Mouse (Mus musculus) liver, postnatal 0 days (tissue): ENCODE measurements around the gene Ccnb2. TPM values are rescaled to one million over a fixed set of nuclear protein-coding genes. Genes with fewer than 3 reads are reported as not detected.

Experiments
- ATAC-seq: fragments of 200-750 bp; cut with Nextera tagmentation; 2 replicates; pipeline ENCODE4 v1.8.0; 2017; ENCODE audit warnings: mild to moderate bottlenecking, moderate library complexity
- DNase-seq: peaks from one replicate; pipeline ENCODE4 v3.0.0-alpha.2; 2016
- H3K27ac ChIP-seq: fragments of 300-500 bp; sonication (generic); 2 replicates; pipeline ENCODE4 v1.5.1; 2014; ENCODE audit warnings: antibody characterized with exemption, moderate library complexity, mild to moderate bottlenecking, low read depth
- H3K27me3 ChIP-seq: fragments of 300-500 bp; sonication (generic); 2 replicates; pipeline ENCODE4 v1.6.1; 2014; ENCODE audit warnings: low read length, control low read depth, mixed read lengths; ENCODE audit not compliant: insufficient read depth
- H3K36me3 ChIP-seq: fragments of 300-500 bp; sonication (generic); replicated peaks from 2 replicates; pipeline ENCODE4 v1.6.1; 2014; ENCODE audit warnings: mild to moderate bottlenecking, control low read depth, low read length, moderate library complexity, mixed read lengths; ENCODE audit not compliant: insufficient read depth
- H3K4me1 ChIP-seq: fragments of 300-500 bp; sonication (generic); 2 replicates; pipeline ENCODE4 v1.6.1; 2014; ENCODE audit warnings: antibody characterized with exemption, mild to moderate bottlenecking, control low read depth; ENCODE audit not compliant: insufficient read depth
- H3K4me2 ChIP-seq: fragments of 300-500 bp; sonication (generic); 2 replicates; pipeline ENCODE4 v1.6.1; 2014; ENCODE audit warnings: low read depth, mild to moderate bottlenecking, low read length, moderate library complexity, mixed read lengths
- H3K4me3 ChIP-seq: fragments of 300-500 bp; sonication (generic); 2 replicates; pipeline ENCODE4 v1.5.1; 2014; ENCODE audit warnings: low read depth, low read length
- H3K9ac ChIP-seq: fragments of 300-500 bp; sonication (generic); replicated peaks from 2 replicates; pipeline ENCODE4 v1.6.1; 2014; ENCODE audit warnings: mild to moderate bottlenecking, moderate library complexity
- H3K9me3 ChIP-seq: fragments of 300-500 bp; sonication (generic); 2 replicates; pipeline ENCODE4 v1.6.1; 2016; ENCODE audit warnings: mild to moderate bottlenecking, control low read depth, low read length, mixed read lengths
- CTCF ChIP-seq: sonication (generic); IDR thresholded peaks from 2 replicates; pipeline ENCODE4 v1.5.1; 2016; ENCODE audit warnings: antibody characterized with exemption, low read depth
- EP300 ChIP-seq: IDR thresholded peaks from 2 replicates; pipeline ENCODE4 v1.6.1; 2016; ENCODE audit warnings: antibody characterized with exemption, low read depth, mild to moderate bottlenecking
- WGBS: fragments of 180-500 bp; shearing (Covaris S2); extraction: QIAGEN DNeasy Blood & Tissue Kit; methylation state at CpG from one replicate; pipeline ENCODE4 v1.1.7; 2014; ENCODE audit not compliant: insufficient replicate concordance; 5-methylcytosine and 5-hydroxymethylcytosine counted together
- polyA plus RNA-seq: library from polyadenylated mRNA; unstranded; fragments of >200 nt; fragmentation: Nextera tagmentation; extraction: Ambion mirVana; gene quantifications from 2 replicates; pipeline ENCODE4 v1.2.1, GENCODE M21; 2015

Ccnb2 gene
- polyA plus RNA-seq, 1 experiment from 2014 or later: 122 TPM

- no peaks in the 10 kb centered on the region for H3K4me1 ChIP-seq
- no peak overlapping the region for H3K4me3 ChIP-seq
- no peak overlapping the region for H3K4me2 ChIP-seq
- no peaks in the 10 kb centered on the region for H3K9me3 ChIP-seq
- no peaks in the 10 kb centered on the region; the same call in 1 of the 2 replicates for H3K36me3 ChIP-seq
- no peak overlapping the region for H3K27ac ChIP-seq
- ATAC-seq (no peak), DNase-seq (no peak)
- no peaks in the 10 kb centered on the region for H3K27me3 ChIP-seq
- 57% methylated on average over 3 of the region's 3 CpGs for WGBS
- H3K9ac ChIP-seq: no peak overlapping the region
- TF ChIP-seq EP300 (no peak), CTCF (no peak)
Observed at GRCm38 (mm10) chr9:70389548-70389947, 31.8 kb downstream of the Ccnb2 start.

GRCm38 (mm10) chr9:70387410-70388119 is 33.8 kb downstream of the Ccnb2 start:
- H3K9me3 ChIP-seq: no peaks in the 10 kb centered on the region
- no peak for TF ChIP-seq EP300
- no peak for TF ChIP-seq CTCF
- H3K27me3 ChIP-seq: no peaks in the 10 kb centered on the region
- H3K4me3 ChIP-seq: no peak overlapping the region
- H3K4me2 ChIP-seq: no peak overlapping the region
- 79% methylated on average over 4 of the region's 4 CpGs for WGBS
- no peak overlapping the region for H3K27ac ChIP-seq
- DNase-seq (no peak), ATAC-seq (no peak)
- H3K4me1 ChIP-seq: no peaks in the 10 kb centered on the region
- H3K9ac ChIP-seq: no peak overlapping the region
- no peaks in the 10 kb centered on the region; the same call in 1 of the 2 replicates for H3K36me3 ChIP-seq

GRCm38 (mm10) chr9:70384958-70385728 is 36.2 kb downstream of the Ccnb2 start:
- Histone ChIP-seq H3K36me3 (no peaks in the 10 kb centered on the region; the same call in 1 of the 2 replicates), H3K27ac (no peak overlapping the region), H3K9ac (no peak overlapping the region), H3K9me3 (no peaks in the 10 kb centered on the region), H3K4me2 (no peak overlapping the region), H3K4me3 (no peak overlapping the region), H3K27me3 (no peaks in the 10 kb centered on the region), H3K4me1 (no peaks in the 10 kb centered on the region)
- ATAC-seq: no peak
- 45% methylated on average over 18 of the region's 18 CpGs for WGBS
- 0 out of 2 replicates have a peak, but pooled peaks have one; percentile 45 for TF ChIP-seq EP300
- TF ChIP-seq CTCF: no peak
- no peak for DNase-seq

GRCm38 (mm10) chr9:70384494-70384893 is 36.9 kb downstream of the Ccnb2 start:
- Histone ChIP-seq H3K27me3 (no peaks in the 10 kb centered on the region), H3K4me2 (no peak overlapping the region), H3K9me3 (no peaks in the 10 kb centered on the region), H3K4me1 (no peaks in the 10 kb centered on the region), H3K27ac (no peak overlapping the region), H3K36me3 (no peaks in the 10 kb centered on the region; the same call in 1 of the 2 replicates), H3K4me3 (no peak overlapping the region), H3K9ac (no peak overlapping the region)
- 73% methylated on average over 4 of the region's 4 CpGs for WGBS
- TF ChIP-seq CTCF: no peak
- TF ChIP-seq EP300: no peak
- DNase-seq (no peak), ATAC-seq (no peak)

GRCm38 (mm10) chr9:70383750-70384149 is 37.6 kb downstream of the Ccnb2 start:
- H3K36me3 ChIP-seq: no peaks in the 10 kb centered on the region; the same call in 1 of the 2 replicates
- no peak for TF ChIP-seq CTCF
- no peak for TF ChIP-seq EP300
- 80% methylated on average over 10 of the region's 10 CpGs for WGBS
- H3K27ac ChIP-seq: no peak overlapping the region
- no peak overlapping the region for H3K4me3 ChIP-seq
- ATAC-seq: no peak
- no peaks in the 10 kb centered on the region for H3K4me1 ChIP-seq
- DNase-seq: no peak
- no peak overlapping the region for H3K9ac ChIP-seq
- no peaks in the 10 kb centered on the region for H3K27me3 ChIP-seq
- no peaks in the 10 kb centered on the region for H3K9me3 ChIP-seq
- no peak overlapping the region for H3K4me2 ChIP-seq

- Histone ChIP-seq H3K27me3 (no peaks in the 10 kb centered on the region), H3K9me3 (0 out of 2 replicates have a peak, but pooled peaks cover 2% of the 10 kb centered on the region), H3K9ac (no peak overlapping the region), H3K27ac (no peak overlapping the region), H3K4me1 (no peaks in the 10 kb centered on the region), H3K36me3 (peaks cover 12% of the 10 kb centered on the region), H3K4me2 (no peak overlapping the region), H3K4me3 (no peak overlapping the region)
- 44% methylated on average over 12 of the region's 12 CpGs for WGBS
- ATAC-seq (no peak), DNase-seq (no peak)
- no peak for TF ChIP-seq EP300
- TF ChIP-seq CTCF: no peak
Observed at GRCm38 (mm10) chr9:70382091-70382490, 39.3 kb downstream of the Ccnb2 start.
